Mouse (Mus musculus): ENCODE measurements around the gene Smap1. TPM values are rescaled to one million over a fixed set of nuclear protein-coding genes. Genes with fewer than 3 reads are reported as not detected.

Gene Smap1
- total RNA-seq, 2 experiments from 2014 or later, result 203 to 217 TPM

- intact Hi-C loops (cut with DNase I), result no loop called here
Measured at GRCm38 (mm10) chr1:23846044-23846680, 76.0 kb downstream of the Smap1 start.

GRCm38 (mm10) chr1:23845007-23845406 is 77.1 kb downstream of the Smap1 start:
- intact Hi-C loops (cut with DNase I), result no loop called here
- DNase-seq (ENCODE audit: low spot score in 2 of 2), result no peak

More at GRCm38 (mm10) chr1:23846044-23846680, 76.0 kb downstream of the Smap1 start:
- no peak for DNase-seq (ENCODE audit: low spot score in 2 of 2)

- intact Hi-C loops (cut with DNase I), result loop anchor here (5.0 kb wide), 1 partner anchor 59 kb away; no protein-coding TSS in a partner anchor
Measured at GRCm38 (mm10) chr1:23843790-23844189, 78.3 kb downstream of the Smap1 start.

GRCm38 (mm10) chr1:23842629-23843028 is 79.5 kb downstream of the Smap1 start:
- intact Hi-C loops (cut with DNase I), result loop anchor here (5.0 kb wide), 1 partner anchor 60 kb away; no protein-coding TSS in a partner anchor
- DNase-seq (ENCODE audit: low spot score in 2 of 2), result no peak

More at GRCm38 (mm10) chr1:23843790-23844189, 78.3 kb downstream of the Smap1 start:
- DNase-seq (ENCODE audit: low spot score in 2 of 2), result no peak

GRCm38 (mm10) chr1:23840924-23841323 is 81.2 kb downstream of the Smap1 start:
- intact Hi-C loops (cut with DNase I), result loop anchor here (5.0 kb wide), 1 partner anchor 61 kb away; no protein-coding TSS in a partner anchor
- no peak for DNase-seq (ENCODE audit: low spot score in 2 of 2)

- intact Hi-C loops (cut with DNase I), result no loop called here
- DNase-seq (ENCODE audit: low spot score in 2 of 2), result no peak
Measured at GRCm38 (mm10) chr1:23836630-23837029, 85.5 kb downstream of the Smap1 start.

GRCm38 (mm10) chr1:23834819-23835218 is 87.3 kb downstream of the Smap1 start:
- intact Hi-C loops (cut with DNase I), result no loop called here
- peak in 1 of 2 experiments; percentile 51 for DNase-seq (ENCODE audit: low spot score in 2 of 2)

- peak in 1 of 2 experiments; percentile 22 for DNase-seq (ENCODE audit: low spot score in 2 of 2)
- intact Hi-C loops (cut with DNase I), result no loop called here
Measured at GRCm38 (mm10) chr1:23834246-23834645, 87.9 kb downstream of the Smap1 start.

- DNase-seq (ENCODE audit: low spot score in 2 of 2), result peak; percentile 57 to 72
- intact Hi-C loops (cut with DNase I), result loop anchor here (5.0 to 10.0 kb wide), 4 partner anchors 122 to 418 kb away; partner anchors contain the start of gene Col9a1
Measured at GRCm38 (mm10) chr1:23826887-23827758, 95.0 kb downstream of the Smap1 start.

- intact Hi-C loops (cut with DNase I), result loop anchor here (10.0 kb wide), 3 partner anchors 117 to 423 kb away; partner anchors contain the start of gene Col9a1
- no peak for DNase-seq (ENCODE audit: low spot score in 2 of 2)
Measured at GRCm38 (mm10) chr1:23821615-23822014, 100.5 kb downstream of the Smap1 start.

GRCm38 (mm10) chr1:23798306-23798705 is 123.8 kb downstream of the Smap1 start:
- DNase-seq (ENCODE audit: low spot score in 2 of 2), result no peak
- intact Hi-C loops (cut with DNase I), result no loop called here

Other genes starting within 250 kb of the Smap1 start
- gene B3gat2, start 160.6 kb downstream of the Smap1 start, total RNA-seq (2021), result 10 to 100 TPM; 11.5 to 12.0 TPM
- 10 to 100 TPM; 52.4 to 57.3 TPM for gene Sdhaf4, start 83.3 kb upstream of the Smap1 start, total RNA-seq (2021)
- gene Fam135a, start 178.0 kb upstream of the Smap1 start, total RNA-seq (2021), result 10 to 100 TPM; 29.0 to 29.5 TPM